Mouse (Mus musculus): ENCODE data around the gene Phactr3. TPM values are rescaled to one million over a fixed set of nuclear protein-coding genes. Genes with fewer than 3 reads are reported as not detected.

Gene Phactr3
- total RNA-seq, 2 experiments from 2014 or later = 163 to 164 TPM

- peak in 1 of 2 experiments; percentile 2 for DNase-seq (ENCODE audit: low spot score in 2 of 2)
- intact Hi-C loops (cut with DNase I) = no loop called here
Measured at GRCm38 (mm10) chr2:178131606-178132365, 13.0 kb downstream of the Phactr3 start.

GRCm38 (mm10) chr2:178135713-178136112, 16.9 kb downstream of the Phactr3 start:
- intact Hi-C loops (cut with DNase I) = loop anchor here (2.0 kb wide), 1 partner anchor 203 kb away; no protein-coding TSS in a partner anchor

GRCm38 (mm10) chr2:178137518-178137917, 18.7 kb downstream of the Phactr3 start:
- intact Hi-C loops (cut with DNase I) = loop anchor here (1.0 to 2.0 kb wide), 2 partner anchors 127 to 201 kb away; no protein-coding TSS in a partner anchor
- peak; percentile 50 to 62 for DNase-seq (ENCODE audit: low spot score in 2 of 2)

More at GRCm38 (mm10) chr2:178135713-178136112, 16.9 kb downstream of the Phactr3 start:
- no peak for DNase-seq (ENCODE audit: low spot score in 2 of 2)

GRCm38 (mm10) chr2:178141489-178141922, 22.7 kb downstream of the Phactr3 start:
- intact Hi-C loops (cut with DNase I) = loop anchor here (5.0 kb wide), 1 partner anchor 61 kb away; no protein-coding TSS in a partner anchor
- peak; percentile 81 for DNase-seq (ENCODE audit: low spot score in 2 of 2)

- intact Hi-C loops (cut with DNase I) = loop anchor here (5.0 kb wide), 1 partner anchor 60 kb away; no protein-coding TSS in a partner anchor
- peak; percentile 53 to 58 for DNase-seq (ENCODE audit: low spot score in 2 of 2)
Measured at GRCm38 (mm10) chr2:178142291-178143023, 23.7 kb downstream of the Phactr3 start.

- DNase-seq (ENCODE audit: low spot score in 2 of 2) = no peak
- intact Hi-C loops (cut with DNase I) = loop anchor here (5.0 kb wide), 1 partner anchor 59 kb away; no protein-coding TSS in a partner anchor
Measured at GRCm38 (mm10) chr2:178143024-178143415, 24.2 kb downstream of the Phactr3 start.

GRCm38 (mm10) chr2:178143898-178144297, 25.1 kb downstream of the Phactr3 start:
- DNase-seq (ENCODE audit: low spot score in 2 of 2) = no peak
- intact Hi-C loops (cut with DNase I) = loop anchor here (5.0 kb wide), 1 partner anchor 58 kb away; no protein-coding TSS in a partner anchor

- no peak for DNase-seq (ENCODE audit: low spot score in 2 of 2)
- intact Hi-C loops (cut with DNase I) = no loop called here
Measured at GRCm38 (mm10) chr2:178149312-178149711, 30.5 kb downstream of the Phactr3 start.

GRCm38 (mm10) chr2:178150697-178151096, 31.9 kb downstream of the Phactr3 start:
- no peak for DNase-seq (ENCODE audit: low spot score in 2 of 2)
- intact Hi-C loops (cut with DNase I) = no loop called here

GRCm38 (mm10) chr2:178153601-178154000, 34.8 kb downstream of the Phactr3 start:
- intact Hi-C loops (cut with DNase I) = no loop called here
- no peak for DNase-seq (ENCODE audit: low spot score in 2 of 2)

GRCm38 (mm10) chr2:178154129-178154528, 35.4 kb downstream of the Phactr3 start:
- peak in 1 of 2 experiments; percentile 37 for DNase-seq (ENCODE audit: low spot score in 2 of 2)
- intact Hi-C loops (cut with DNase I) = no loop called here

- intact Hi-C loops (cut with DNase I) = no loop called here
- DNase-seq (ENCODE audit: low spot score in 2 of 2) = peak; percentile 39 to 49
Measured at GRCm38 (mm10) chr2:178154576-178154975, 35.8 kb downstream of the Phactr3 start.

- DNase-seq (ENCODE audit: low spot score in 2 of 2) = no peak
- intact Hi-C loops (cut with DNase I) = loop anchor here (5.0 kb wide), 1 partner anchor 37 kb away; no protein-coding TSS in a partner anchor
Measured at GRCm38 (mm10) chr2:178155176-178155916, 36.6 kb downstream of the Phactr3 start.

GRCm38 (mm10) chr2:178155917-178156282, 37.1 kb downstream of the Phactr3 start:
- DNase-seq (ENCODE audit: low spot score in 2 of 2) = no peak
- intact Hi-C loops (cut with DNase I) = loop anchor here (5.0 kb wide), 1 partner anchor 36 kb away; no protein-coding TSS in a partner anchor

GRCm38 (mm10) chr2:178158936-178159335, 40.2 kb downstream of the Phactr3 start:
- intact Hi-C loops (cut with DNase I) = loop anchor here (5.0 kb wide), 1 partner anchor 33 kb away; no protein-coding TSS in a partner anchor
- DNase-seq (ENCODE audit: low spot score in 2 of 2) = peak; percentile 54 to 58

GRCm38 (mm10) chr2:178163981-178164380, 45.2 kb downstream of the Phactr3 start:
- no peak for DNase-seq (ENCODE audit: low spot score in 2 of 2)
- intact Hi-C loops (cut with DNase I) = no loop called here

GRCm38 (mm10) chr2:178165943-178166342, 47.2 kb downstream of the Phactr3 start:
- intact Hi-C loops (cut with DNase I) = no loop called here
- DNase-seq (ENCODE audit: low spot score in 2 of 2) = peak in 1 of 2 experiments; percentile 45

- intact Hi-C loops (cut with DNase I) = no loop called here
Measured at GRCm38 (mm10) chr2:178169983-178170382, 51.2 kb downstream of the Phactr3 start.

GRCm38 (mm10) chr2:178173951-178174350, 55.2 kb downstream of the Phactr3 start:
- no peak for DNase-seq (ENCODE audit: low spot score in 2 of 2)
- intact Hi-C loops (cut with DNase I) = no loop called here

More at GRCm38 (mm10) chr2:178169983-178170382, 51.2 kb downstream of the Phactr3 start:
- DNase-seq (ENCODE audit: low spot score in 2 of 2) = no peak
